Mouse (Mus musculus) ES-E14 (cell line): ENCODE data around the gene Kcnk6.
A peak's percentile ranks its signal among the peaks of the same experiment; 100 is the strongest.

ENCODE experiments used
- CHD2 ChIP-seq: IDR thresholded peaks from 2 replicates; pipeline ENCODE4 v1.6.1; 2014; ENCODE audit warnings: mild to moderate bottlenecking, low read depth, low read length, inconsistent platforms
- HCFC1 ChIP-seq: IDR thresholded peaks from 2 replicates; pipeline ENCODE4 v1.6.1; 2012; ENCODE audit warnings: low read length, inconsistent platforms, borderline replicate concordance; ENCODE audit not compliant: insufficient read depth
- MAFK ChIP-seq: IDR thresholded peaks from 2 replicates; pipeline ENCODE4 v1.6.1; 2014; ENCODE audit warnings: mild to moderate bottlenecking, low read depth, low read length, inconsistent platforms; ENCODE audit not compliant: insufficient read depth
- ZC3H11A ChIP-seq: IDR thresholded peaks from 2 replicates; pipeline ENCODE4 v1.6.1; 2012; ENCODE audit warnings: low read depth, mild to moderate bottlenecking, inconsistent platforms, low read length, borderline replicate concordance
- ZNF384 ChIP-seq: IDR thresholded peaks from 2 replicates; pipeline ENCODE4 v1.6.1; 2012; ENCODE audit warnings: low read depth, low read length, inconsistent platforms

DNA sequence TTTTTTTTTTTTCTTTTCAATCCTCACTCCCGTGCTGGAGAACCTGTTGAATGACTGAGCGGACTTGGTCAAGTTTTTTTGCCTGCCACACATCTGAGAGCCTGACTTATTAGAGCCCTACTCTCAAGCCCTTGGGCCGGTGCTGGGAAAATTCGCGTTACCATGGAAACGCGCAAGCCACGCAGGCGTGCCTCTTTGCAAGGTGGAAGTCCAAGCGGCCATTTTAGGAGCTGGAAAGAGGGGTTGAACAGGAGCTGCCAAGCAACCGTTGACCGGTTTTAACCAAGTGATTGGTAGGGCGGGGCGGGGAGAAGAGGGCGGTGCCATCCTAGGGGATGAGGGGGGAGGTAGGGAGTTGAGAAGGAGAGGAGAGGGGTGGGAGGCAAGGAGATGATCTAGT lies 17.5 kb downstream of the Kcnk6 start:
- TF ChIP-seq ZC3H11A (no peak), CHD2 (no peak), HCFC1 (peak; percentile 84), ZNF384 (no peak), MAFK (no peak)
